Mouse (Mus musculus) midbrain, embryonic 12.5 days (tissue): Measurements from ENCODE around the gene Crygb. TPM values are rescaled to one million over a fixed set of nuclear protein-coding genes. Genes with fewer than 3 reads are reported as not detected.
"Not testable (repeated sequence)": the region's sequence is repeated elsewhere in the genome, so short reads cannot be mapped to it uniquely, and the experiment has no call there.

Experiments
- ATAC-seq: fragments of 200-750 bp; cut with Nextera tagmentation; 2 replicates; pipeline ENCODE4 v1.8.0; 2017; ENCODE audit warnings: low read depth, moderate TSS enrichment, moderate library complexity; ENCODE audit not compliant: low FRiP score
- H3K27ac ChIP-seq: fragments of 300-500 bp; sonication (generic); replicated peaks from 2 replicates; pipeline ENCODE4 v1.5.1; 2016; ENCODE audit warnings: mild to moderate bottlenecking
- H3K27me3 ChIP-seq: fragments of 300-500 bp; sonication (generic); 2 replicates; pipeline ENCODE4 v1.6.1; 2016; ENCODE audit warnings: mild to moderate bottlenecking
- H3K36me3 ChIP-seq: fragments of 300-500 bp; sonication (generic); 2 replicates; pipeline ENCODE4 v1.6.1; 2016
- H3K4me1 ChIP-seq: fragments of 300-500 bp; sonication (generic); 2 replicates; pipeline ENCODE4 v1.6.1; 2016
- H3K4me2 ChIP-seq: fragments of 300-500 bp; sonication (generic); replicated peaks from 2 replicates; pipeline ENCODE4 v1.6.1; 2016; ENCODE audit warnings: mild to moderate bottlenecking, moderate library complexity
- H3K4me3 ChIP-seq: fragments of 300-500 bp; sonication (generic); 2 replicates; pipeline ENCODE4 v1.5.1; 2016; ENCODE audit warnings: mild to moderate bottlenecking
- H3K9ac ChIP-seq: fragments of 300-500 bp; sonication (generic); replicated peaks from 2 replicates; pipeline ENCODE4 v1.6.1; 2016; ENCODE audit warnings: mild to moderate bottlenecking, moderate library complexity
- H3K9me3 ChIP-seq: fragments of 300-500 bp; sonication (generic); 2 replicates; pipeline ENCODE4 v1.6.1; 2016; ENCODE audit warnings: mild to moderate bottlenecking
- WGBS: fragments of 180-500 bp; shearing (Covaris S2); methylation state at CpG from one replicate; pipeline ENCODE4 v1.1.7; 2016; 5-methylcytosine and 5-hydroxymethylcytosine counted together
- polyA plus RNA-seq: library from polyadenylated mRNA; unstranded; fragments of >200 nt; fragmentation: Nextera tagmentation; extraction: Ambion mirVana; gene quantifications from 2 replicates; pipeline ENCODE4 v1.2.1, GENCODE M21; 2016

Gene Crygb
- polyA plus RNA-seq, 1 experiment from 2014 or later: 0.36 TPM

- ATAC-seq: no peak
- no peaks in the 10 kb centered on the region for H3K9me3 ChIP-seq
- no peak overlapping the region for H3K27ac ChIP-seq
- no peaks in the 10 kb centered on the region for H3K36me3 ChIP-seq
- H3K4me2 ChIP-seq: no peak overlapping the region
- no peak overlapping the region for H3K4me3 ChIP-seq
- H3K27me3 ChIP-seq: no peaks in the 10 kb centered on the region
- H3K9ac ChIP-seq: no peak overlapping the region
- 37% methylated on average over 2 of the region's 2 CpGs for WGBS
- H3K4me1 ChIP-seq: 0 out of 2 replicates have a peak, but pooled peaks cover 3% of the 10 kb centered on the region
Measured at GRCm38 (mm10) chr1:65052140-65052539, 29.9 kb downstream of the Crygb start.

DNA sequence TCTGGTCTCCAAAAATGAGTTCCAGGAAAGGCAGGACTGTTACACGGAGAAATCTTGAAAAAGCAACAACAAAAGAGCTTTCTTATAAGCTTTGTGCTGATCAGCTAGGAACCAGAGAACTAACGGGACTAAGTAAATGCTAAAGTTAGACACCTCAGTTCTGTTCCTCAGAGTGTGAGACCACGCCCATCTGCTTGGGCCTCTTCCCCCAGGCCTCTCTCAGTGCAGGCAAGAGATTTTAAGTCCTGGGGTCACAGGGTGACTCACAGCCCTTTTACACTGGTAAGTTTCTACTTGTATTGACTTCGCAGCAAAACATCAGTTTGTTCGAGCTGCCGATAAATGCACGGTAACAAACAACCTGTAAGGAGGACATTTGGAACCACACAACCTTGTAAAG, 30.4 kb downstream of the Crygb start:
- 0 out of 2 replicates have a peak, but pooled peaks cover 3% of the 10 kb centered on the region for H3K4me1 ChIP-seq
- H3K9ac ChIP-seq: no peak overlapping the region
- no peaks in the 10 kb centered on the region for H3K27me3 ChIP-seq
- WGBS: 67% methylated on average over 7 of the region's 7 CpGs
- H3K9me3 ChIP-seq: no peaks in the 10 kb centered on the region
- no peak for ATAC-seq
- no peaks in the 10 kb centered on the region for H3K36me3 ChIP-seq
- no peak overlapping the region for H3K27ac ChIP-seq
- no peak overlapping the region for H3K4me3 ChIP-seq
- H3K4me2 ChIP-seq: no peak overlapping the region

GRCm38 (mm10) chr1:65050952-65051351, 31.1 kb downstream of the Crygb start, which contains the start of gene Cryge:
Gene Cryge (minus strand): TSS chr1:65051149.
- ATAC-seq, H3K36me3 ChIP-seq, H3K4me2 ChIP-seq, H3K4me1 ChIP-seq, H3K9ac ChIP-seq, H3K27ac ChIP-seq, H3K9me3 ChIP-seq, H3K27me3 ChIP-seq, H3K4me3 ChIP-seq: not testable (repeated sequence)
- 43% methylated on average over 8 of the region's 12 CpGs for WGBS

DNA sequence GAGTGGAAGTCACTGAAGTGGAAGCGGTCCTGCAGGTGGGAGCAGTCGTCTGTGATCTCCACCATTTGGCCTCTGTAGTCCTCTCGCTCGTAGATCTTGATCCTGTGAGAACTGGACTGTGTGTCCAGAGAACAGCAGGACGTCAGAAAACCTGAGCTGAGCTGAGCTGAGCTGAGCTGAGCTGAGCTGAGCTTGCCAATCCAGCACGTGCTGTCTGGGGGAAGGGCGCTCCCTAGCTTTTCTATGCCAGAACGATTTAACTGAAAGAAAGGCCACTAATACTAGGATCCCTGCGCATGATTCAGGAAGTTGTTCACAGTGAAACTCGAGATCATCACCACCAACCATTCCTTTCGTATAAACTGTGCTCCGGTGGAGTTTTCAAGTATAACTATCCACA, 33.3 kb downstream of the Crygb start:
- Histone ChIP-seq H3K27me3 (no peaks in the 10 kb centered on the region), H3K4me2 (no peak overlapping the region), H3K4me3 (no peak overlapping the region), H3K36me3 (no peaks in the 10 kb centered on the region), H3K9me3 (no peaks in the 10 kb centered on the region), H3K4me1 (0 out of 2 replicates have a peak, but pooled peaks cover 3% of the 10 kb centered on the region), H3K27ac (no peak overlapping the region), H3K9ac (no peak overlapping the region)
- no peak for ATAC-seq
- 57% methylated on average over 12 of the region's 12 CpGs for WGBS

GRCm38 (mm10) chr1:65046401-65047109, 35.5 kb downstream of the Crygb start:
- H3K36me3 ChIP-seq: no peaks in the 10 kb centered on the region
- H3K9me3 ChIP-seq: no peaks in the 10 kb centered on the region
- no peaks in the 10 kb centered on the region for H3K27me3 ChIP-seq
- ATAC-seq: no peak
- H3K9ac ChIP-seq: no peak overlapping the region
- H3K4me3 ChIP-seq: no peak overlapping the region
- H3K4me1 ChIP-seq: 0 out of 2 replicates have a peak, but pooled peaks cover under 1% of the 10 kb centered on the region
- no peak overlapping the region for H3K27ac ChIP-seq
- no peak overlapping the region for H3K4me2 ChIP-seq
- 43% methylated on average over 8 of the region's 8 CpGs for WGBS

DNA sequence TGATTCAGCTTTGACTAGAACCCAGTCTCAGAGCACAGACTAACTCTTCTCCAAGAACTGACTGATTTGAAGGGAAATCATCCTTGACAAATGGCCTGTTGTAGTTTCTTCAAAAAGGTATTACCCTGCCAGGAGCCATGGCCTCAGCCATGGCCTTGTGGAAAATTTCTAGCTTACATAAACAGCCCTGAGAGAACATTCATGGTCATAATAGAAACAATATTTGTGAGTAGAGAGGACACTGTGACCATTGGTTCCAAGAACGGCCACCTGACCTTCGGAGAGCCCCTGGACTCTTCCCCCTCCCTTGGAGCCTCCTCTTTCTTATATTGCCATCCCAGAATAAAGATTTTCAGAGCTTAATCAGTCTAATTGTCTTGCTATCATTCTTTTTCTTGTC, 38.7 kb downstream of the Crygb start:
- no peaks in the 10 kb centered on the region for H3K27me3 ChIP-seq
- H3K9ac ChIP-seq: no peak overlapping the region
- H3K36me3 ChIP-seq: no peaks in the 10 kb centered on the region
- no peak overlapping the region for H3K27ac ChIP-seq
- 91% methylated on average over 2 of the region's 2 CpGs for WGBS
- no peak for ATAC-seq
- no peak overlapping the region for H3K4me3 ChIP-seq
- no peaks in the 10 kb centered on the region for H3K9me3 ChIP-seq
- H3K4me2 ChIP-seq: no peak overlapping the region
- H3K4me1 ChIP-seq: no peaks in the 10 kb centered on the region

- ATAC-seq: no peak
- Histone ChIP-seq H3K36me3 (no peaks in the 10 kb centered on the region), H3K4me2 (no peak overlapping the region), H3K4me1 (no peaks in the 10 kb centered on the region), H3K27ac (no peak overlapping the region), H3K4me3 (no peak overlapping the region), H3K9ac (no peak overlapping the region), H3K27me3 (no peaks in the 10 kb centered on the region), H3K9me3 (no peaks in the 10 kb centered on the region)
- WGBS: 92% methylated on average over 3 of the region's 3 CpGs
Measured at GRCm38 (mm10) chr1:65041837-65042236, 40.3 kb downstream of the Crygb start.

DNA sequence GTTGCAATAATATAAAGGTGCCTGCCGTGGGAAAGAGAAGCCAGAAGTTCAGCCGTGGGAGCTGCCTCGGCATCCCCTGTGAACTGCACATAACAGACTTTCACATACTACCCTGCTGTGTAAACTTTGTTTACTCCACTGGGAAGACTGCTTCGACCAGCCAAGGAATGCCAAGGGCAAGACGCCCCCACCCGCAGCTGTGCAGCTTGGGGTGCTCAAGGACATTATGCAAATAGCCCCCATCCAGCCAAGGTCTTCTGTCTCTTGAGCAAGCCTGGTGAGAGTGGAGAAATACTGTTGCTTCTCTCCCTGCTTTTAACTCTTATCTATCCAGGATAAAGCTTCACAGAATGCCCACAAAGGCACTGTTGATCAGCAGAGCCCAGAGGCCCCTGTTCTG, 41.3 kb downstream of the Crygb start:
- Histone ChIP-seq H3K36me3 (no peaks in the 10 kb centered on the region), H3K4me1 (no peaks in the 10 kb centered on the region), H3K4me2 (no peak overlapping the region), H3K9me3 (no peaks in the 10 kb centered on the region), H3K9ac (no peak overlapping the region), H3K4me3 (no peak overlapping the region), H3K27me3 (no peaks in the 10 kb centered on the region), H3K27ac (no peak overlapping the region)
- ATAC-seq: no peak
- WGBS: 84% methylated on average over 6 of the region's 6 CpGs

- no peaks in the 10 kb centered on the region for H3K27me3 ChIP-seq
- H3K4me1 ChIP-seq: no peaks in the 10 kb centered on the region
- H3K36me3 ChIP-seq: no peaks in the 10 kb centered on the region
- no peaks in the 10 kb centered on the region for H3K9me3 ChIP-seq
- WGBS: 81% methylated on average over 3 of the region's 3 CpGs
- no peak overlapping the region for H3K4me2 ChIP-seq
- no peak overlapping the region for H3K9ac ChIP-seq
- H3K4me3 ChIP-seq: no peak overlapping the region
- no peak overlapping the region for H3K27ac ChIP-seq
- ATAC-seq: no peak
Measured at GRCm38 (mm10) chr1:65039679-65040078, 42.4 kb downstream of the Crygb start.

GRCm38 (mm10) chr1:65037542-65037941, 44.5 kb downstream of the Crygb start:
- no peaks in the 10 kb centered on the region for H3K9me3 ChIP-seq
- WGBS: 89% methylated on average over 2 of the region's 2 CpGs
- no peak overlapping the region for H3K27ac ChIP-seq
- H3K36me3 ChIP-seq: no peaks in the 10 kb centered on the region
- ATAC-seq: no peak
- H3K4me3 ChIP-seq: no peak overlapping the region
- no peak overlapping the region for H3K9ac ChIP-seq
- H3K4me2 ChIP-seq: no peak overlapping the region
- H3K27me3 ChIP-seq: no peaks in the 10 kb centered on the region
- no peaks in the 10 kb centered on the region for H3K4me1 ChIP-seq

GRCm38 (mm10) chr1:65035513-65035912, 46.6 kb downstream of the Crygb start:
- ATAC-seq: no peak
- Histone ChIP-seq H3K27ac (no peak overlapping the region), H3K4me3 (no peak overlapping the region), H3K4me2 (no peak overlapping the region), H3K27me3 (no peaks in the 10 kb centered on the region), H3K4me1 (no peaks in the 10 kb centered on the region), H3K36me3 (no peaks in the 10 kb centered on the region), H3K9ac (no peak overlapping the region), H3K9me3 (no peaks in the 10 kb centered on the region)
- 19% methylated on average over 3 of the region's 3 CpGs for WGBS

- Histone ChIP-seq H3K9ac (no peak within 1 kb of the TSS), H3K27me3 (no peaks in the 10 kb centered on the region), H3K4me3 (no peak within 1 kb of the TSS), H3K36me3 (no peaks in the 10 kb centered on the region), H3K27ac (no peak within 1 kb of the TSS), H3K4me2 (no peak within 1 kb of the TSS), H3K9me3 (no peaks in the 10 kb centered on the region), H3K4me1 (no peaks in the 10 kb centered on the region)
- ATAC-seq: no peak
Measured at GRCm38 (mm10) chr1:65032641-65033040, 49.4 kb downstream of the Crygb start, which contains the start of gene Akr1cl. Gene Akr1cl (minus strand): TSS chr1:65032759.
